Mouse (Mus musculus): ENCODE measurements around the gene Cfap69. TPM values are rescaled to one million over a fixed set of nuclear protein-coding genes. Genes with fewer than 3 reads are reported as not detected.
A peak's percentile ranks its signal among the peaks of the same experiment; 100 is the strongest.

The Cfap69 gene
- polyA plus RNA-seq (2016; fragmentation: Nextera tagmentation; extraction: Ambion mirVana): 5.2 and 5.5 TPM in 2 replicates

DNA sequence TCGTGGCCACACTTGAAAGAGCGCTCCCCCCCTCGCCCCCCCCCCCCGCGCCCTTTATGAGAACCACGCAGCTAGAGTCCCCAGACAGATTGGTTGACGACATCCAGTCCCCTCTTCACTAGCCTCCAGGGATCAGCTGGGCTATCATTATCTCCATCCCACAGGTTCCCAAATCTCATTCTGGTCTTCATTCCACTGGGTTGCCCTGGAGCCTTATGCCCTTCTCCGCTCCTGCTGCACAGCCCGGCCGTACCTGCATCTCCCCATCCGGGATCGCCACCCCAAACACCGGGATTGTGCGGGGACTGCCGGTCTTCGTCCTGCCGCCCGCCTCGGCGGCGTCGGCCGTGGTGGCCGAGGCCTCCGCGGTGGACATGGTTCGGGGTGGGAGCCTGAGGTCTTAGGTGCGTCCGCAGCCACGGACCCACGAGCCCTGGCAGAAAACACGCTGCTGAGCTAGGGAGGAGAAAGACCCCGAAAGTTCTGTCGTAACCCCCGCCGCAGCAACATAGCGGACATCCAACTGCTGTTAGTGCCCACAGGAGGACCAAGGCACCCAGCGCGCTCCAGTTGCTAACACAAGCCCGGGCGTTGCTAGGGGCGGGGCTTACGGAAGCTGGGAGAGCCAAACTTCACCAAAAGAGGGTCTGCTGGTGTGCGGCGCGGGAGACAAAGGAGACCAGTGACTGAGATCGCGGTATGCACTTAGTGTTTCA is at the start of gene Cfap69:
TSS of gene Cfap69 (minus strand) at position 585 of the 716 bp plus-strand sequence.
- Histone ChIP-seq H3K9me3 (no peaks in the 10 kb centered on the region), H3K4me1 (replicated peaks) (peaks cover 16% of the 10 kb centered on the region; the same call in 1 of the 2 replicates), H3K27ac (peak within 1 kb of the TSS; percentile 88), H3K27me3 (ENCODE audit: insufficient read depth, poor library complexity, severe bottlenecking) (peaks cover 4% of the 10 kb centered on the region; the same call in 1 of the 2 replicates), H3K36me3 (peaks cover under 1% of the 10 kb centered on the region), H3K4me3 (peak within 1 kb of the TSS; percentile 82)
- DNase-seq (ENCODE audit: low spot score): peak; percentile 94
- under 1% methylated on average over 48 of the region's 48 CpGs for WGBS

DNA sequence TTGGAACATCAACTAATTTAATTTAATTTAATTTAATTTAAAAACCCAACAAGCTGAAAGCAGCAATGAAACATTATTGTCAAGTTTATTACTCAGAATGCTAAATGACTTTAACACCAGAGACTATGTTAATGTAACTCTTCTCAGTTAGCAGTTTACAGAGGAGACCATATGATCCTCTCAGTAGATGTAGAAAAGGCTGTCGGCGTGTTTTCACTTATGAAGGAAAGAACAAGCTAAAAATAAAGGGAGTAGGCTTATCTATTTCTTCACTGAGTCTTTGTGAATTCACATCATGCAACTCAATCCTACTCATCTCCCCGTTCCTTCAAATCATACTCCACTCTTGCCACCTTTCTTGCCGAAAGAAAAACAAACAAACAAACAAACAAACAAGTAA is 47.0 kb upstream of the Cfap69 start:
- no peak for DNase-seq (ENCODE audit: low spot score)
- H3K27ac ChIP-seq: no peak overlapping the region
- no peak overlapping the region for H3K4me3 ChIP-seq
- no peaks in the 10 kb centered on the region for H3K36me3 ChIP-seq
- H3K9me3 ChIP-seq: no peaks in the 10 kb centered on the region
- H3K4me1 ChIP-seq (replicated peaks): no peaks in the 10 kb centered on the region
- H3K27me3 ChIP-seq (ENCODE audit: insufficient read depth, poor library complexity, severe bottlenecking): no peaks in the 10 kb centered on the region
- 88% methylated on average over 4 of the region's 4 CpGs for WGBS

DNA sequence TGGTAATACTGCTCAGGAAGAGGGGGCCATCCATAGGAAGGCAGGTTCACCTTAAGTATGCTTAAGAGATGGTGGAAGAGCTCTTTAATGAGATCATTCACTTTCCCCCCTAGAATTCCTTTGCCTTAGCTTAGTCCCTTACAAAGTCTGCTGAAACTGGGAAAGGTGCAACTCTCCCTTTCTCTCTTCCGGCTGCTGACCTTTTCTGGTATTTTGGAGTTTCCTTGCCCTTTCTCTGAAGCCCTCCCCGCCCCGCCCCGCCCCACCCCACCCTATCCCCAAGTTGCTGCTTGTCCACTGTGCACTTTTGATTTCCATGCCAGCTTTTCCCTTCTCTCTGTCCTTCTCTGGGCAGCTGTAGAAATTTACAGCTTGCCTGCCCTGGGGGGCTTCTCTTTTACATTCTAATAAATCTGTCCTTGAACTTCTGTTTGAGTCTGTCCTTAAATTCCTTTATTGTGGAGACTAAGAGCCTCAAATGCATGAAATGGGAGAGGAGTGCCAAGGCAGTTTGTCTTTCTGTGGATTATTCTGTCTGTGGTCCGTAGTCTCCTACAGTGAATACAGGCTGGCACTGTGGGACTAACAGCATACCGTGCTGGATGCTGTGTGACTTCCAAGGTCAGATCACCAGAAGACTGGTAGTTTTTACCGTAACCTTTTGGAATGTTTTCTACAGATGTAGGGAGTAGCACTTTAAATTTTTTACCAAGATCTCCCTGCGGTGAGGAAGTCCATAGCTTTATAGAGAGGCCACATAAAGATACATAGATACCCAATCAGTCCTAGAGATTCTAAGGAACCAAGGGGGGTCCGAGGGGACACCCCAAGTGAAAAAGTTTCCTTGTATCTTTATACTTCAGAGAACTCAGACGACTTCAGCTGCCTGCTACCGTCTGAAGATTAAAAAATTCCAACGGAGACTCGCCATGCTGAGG is 43.6 kb upstream of the Cfap69 start:
- Histone ChIP-seq H3K4me3 (no peak overlapping the region), H3K36me3 (no peaks in the 10 kb centered on the region), H3K27me3 (ENCODE audit: insufficient read depth, poor library complexity, severe bottlenecking) (no peaks in the 10 kb centered on the region), H3K27ac (no peak overlapping the region), H3K9me3 (no peaks in the 10 kb centered on the region), H3K4me1 (replicated peaks) (no peaks in the 10 kb centered on the region)
- 71% methylated on average over 13 of the region's 13 CpGs for WGBS
- DNase-seq (ENCODE audit: low spot score): no peak

DNA sequence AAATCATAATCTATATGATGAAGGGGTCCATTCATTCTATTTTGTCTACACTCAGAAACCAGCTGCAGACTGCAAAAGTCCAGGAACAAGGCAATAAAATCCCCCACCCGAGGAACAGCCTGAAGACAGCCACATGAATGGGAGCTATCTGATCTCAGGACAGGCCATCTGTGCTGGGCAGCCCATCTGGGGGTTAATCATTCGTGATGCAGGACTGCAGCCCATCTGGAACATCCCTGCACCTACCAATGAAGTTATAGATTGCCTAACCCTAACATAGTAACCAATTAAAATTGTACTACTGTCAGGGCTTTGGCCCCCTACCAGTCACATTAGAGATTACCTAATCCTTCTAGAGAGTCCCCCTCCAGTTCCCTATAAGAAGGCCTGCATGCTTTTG is 41.0 kb upstream of the Cfap69 start:
- DNase-seq (ENCODE audit: low spot score): peak; percentile 15
- H3K4me3 ChIP-seq: no peak overlapping the region
- H3K36me3 ChIP-seq: no peaks in the 10 kb centered on the region
- H3K9me3 ChIP-seq: no peaks in the 10 kb centered on the region
- no peaks in the 10 kb centered on the region for H3K4me1 ChIP-seq (replicated peaks)
- H3K27me3 ChIP-seq (ENCODE audit: insufficient read depth, poor library complexity, severe bottlenecking): no peaks in the 10 kb centered on the region
- 56% methylated on average over 2 of the region's 2 CpGs for WGBS
- no peak overlapping the region for H3K27ac ChIP-seq

DNA sequence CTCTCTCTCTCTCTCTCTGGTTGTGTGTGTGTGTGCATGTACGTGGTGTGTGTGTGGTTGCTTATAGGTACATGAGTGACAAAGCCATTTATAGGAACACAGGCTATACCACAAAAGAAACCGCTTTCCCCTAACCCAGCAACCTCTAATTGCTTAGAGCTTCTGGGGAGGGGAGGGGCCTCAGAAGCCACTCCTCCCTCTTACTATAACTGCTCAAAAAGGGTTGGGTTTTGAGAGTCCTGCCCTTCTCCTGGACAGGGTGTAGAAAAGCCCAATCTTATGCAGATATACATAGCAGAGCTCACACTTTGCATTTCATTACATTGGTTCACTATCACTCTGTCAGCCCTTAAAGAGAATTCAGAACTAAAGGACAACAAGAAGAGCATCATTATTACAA is 36.3 kb upstream of the Cfap69 start:
- H3K4me3 ChIP-seq: no peak overlapping the region
- no peaks in the 10 kb centered on the region for H3K36me3 ChIP-seq
- H3K4me1 ChIP-seq (replicated peaks): no peaks in the 10 kb centered on the region
- no peaks in the 10 kb centered on the region for H3K27me3 ChIP-seq (ENCODE audit: insufficient read depth, poor library complexity, severe bottlenecking)
- H3K9me3 ChIP-seq: no peaks in the 10 kb centered on the region
- H3K27ac ChIP-seq: no peak overlapping the region
- no peak for DNase-seq (ENCODE audit: low spot score)
- 89% methylated on average over 2 of the region's 2 CpGs for WGBS

DNA sequence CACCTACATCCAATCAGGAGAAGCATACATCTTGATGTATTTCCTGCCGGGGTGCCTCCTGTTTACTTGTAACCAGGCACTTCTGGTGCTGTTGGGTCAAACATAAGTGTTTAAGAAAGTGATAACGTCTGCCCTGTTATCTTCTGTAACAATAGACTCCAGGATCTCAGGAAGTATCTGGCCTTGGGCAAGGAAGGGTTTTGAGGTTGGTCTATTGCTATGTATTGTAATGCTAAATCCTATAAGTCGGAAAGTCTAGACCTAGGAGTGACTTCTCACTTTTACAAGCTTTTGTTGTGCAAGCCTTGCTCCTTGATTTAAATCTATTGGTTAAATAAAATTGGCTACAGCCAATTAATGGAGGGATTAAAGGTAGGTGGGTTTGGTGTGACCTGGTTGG is 34.8 kb upstream of the Cfap69 start:
- no peak for DNase-seq (ENCODE audit: low spot score)
- H3K9me3 ChIP-seq: no peaks in the 10 kb centered on the region
- H3K4me3 ChIP-seq: no peak overlapping the region
- 75% methylated on average over 3 of the region's 3 CpGs for WGBS
- H3K27ac ChIP-seq: no peak overlapping the region
- H3K36me3 ChIP-seq: no peaks in the 10 kb centered on the region
- no peaks in the 10 kb centered on the region for H3K27me3 ChIP-seq (ENCODE audit: insufficient read depth, poor library complexity, severe bottlenecking)
- H3K4me1 ChIP-seq (replicated peaks): peaks cover 6% of the 10 kb centered on the region; the same call in 1 of the 2 replicates

DNA sequence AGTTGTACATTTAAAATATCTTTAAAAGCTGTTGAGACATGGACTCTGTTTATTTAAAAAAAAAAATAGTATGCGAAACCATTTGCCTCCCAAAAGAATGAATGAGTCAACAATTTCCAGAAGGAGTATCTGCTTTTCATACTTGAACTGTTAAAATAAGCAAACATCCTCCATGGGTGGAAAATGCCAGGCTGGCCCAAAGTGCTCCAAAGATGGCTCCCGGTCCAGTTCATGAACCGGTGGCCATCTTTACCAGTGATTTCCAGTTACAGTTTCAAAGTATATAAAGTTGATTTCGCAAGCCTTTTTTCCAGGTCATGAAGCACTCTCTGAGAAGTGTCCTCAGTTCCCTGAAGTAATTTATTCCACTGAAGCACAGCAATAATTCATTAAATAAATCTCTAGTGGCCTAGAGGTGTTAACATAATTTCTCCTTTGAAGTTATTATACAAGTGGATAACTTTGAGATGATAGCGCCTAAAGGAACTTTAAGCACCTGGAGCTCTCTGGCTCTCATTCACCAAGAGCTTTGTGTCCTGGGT is 31.4 kb upstream of the Cfap69 start:
- peaks cover 19% of the 10 kb centered on the region for H3K27me3 ChIP-seq (ENCODE audit: insufficient read depth, poor library complexity, severe bottlenecking)
- peaks cover 14% of the 10 kb centered on the region; the same call in 1 of the 2 replicates for H3K4me1 ChIP-seq (replicated peaks)
- no peaks in the 10 kb centered on the region for H3K36me3 ChIP-seq
- WGBS: 91% methylated on average over 5 of the region's 5 CpGs
- no peak for DNase-seq (ENCODE audit: low spot score)
- H3K27ac ChIP-seq: no peak overlapping the region
- no peak overlapping the region for H3K4me3 ChIP-seq
- H3K9me3 ChIP-seq: no peaks in the 10 kb centered on the region

DNA sequence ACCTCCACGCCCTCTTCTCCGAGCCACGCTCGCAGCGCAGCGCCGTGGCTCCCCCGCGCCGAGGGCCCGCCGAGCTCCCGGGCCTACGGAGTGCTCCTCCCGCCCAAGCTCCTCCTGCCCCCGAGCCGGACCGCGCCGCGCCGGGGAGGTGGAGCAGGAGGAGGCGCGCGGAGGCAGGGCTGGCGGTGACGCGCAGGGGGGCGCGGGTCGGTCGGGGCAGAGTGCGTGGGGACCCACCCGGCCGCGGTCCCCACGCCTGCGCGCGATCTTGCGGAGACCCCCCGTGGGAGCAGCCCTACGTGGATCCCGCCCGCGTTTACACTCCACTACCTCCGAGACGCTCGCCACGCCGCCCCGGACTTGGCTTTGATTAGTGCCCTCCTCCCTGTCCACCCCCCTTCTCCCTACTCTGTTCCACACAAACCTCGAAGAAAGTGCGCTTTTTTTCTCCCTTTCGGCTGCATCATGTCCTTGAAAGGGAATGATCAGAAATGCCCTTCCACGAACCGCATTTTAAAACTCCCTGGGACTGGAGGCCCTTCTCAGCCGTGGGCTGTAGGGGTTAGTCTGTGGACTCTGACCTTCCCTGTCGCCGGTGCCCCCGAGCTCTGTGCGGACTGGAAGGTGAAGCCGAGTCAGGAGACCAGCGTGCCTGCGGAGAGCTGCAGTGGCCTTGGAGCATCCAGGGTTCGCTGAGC is 30.1 kb upstream of the Cfap69 start, which contains the start of gene Steap2:
TSS of gene Steap2 (minus strand) at position 623 of the 698 bp plus-strand sequence.
- H3K9me3 ChIP-seq: no peaks in the 10 kb centered on the region
- peak within 1 kb of the TSS; percentile 92 for H3K27ac ChIP-seq
- H3K4me3 ChIP-seq: peak within 1 kb of the TSS; percentile 83
- no peaks in the 10 kb centered on the region for H3K36me3 ChIP-seq
- H3K4me1 ChIP-seq (replicated peaks): peaks cover 14% of the 10 kb centered on the region; the same call in 1 of the 2 replicates
- H3K27me3 ChIP-seq (ENCODE audit: insufficient read depth, poor library complexity, severe bottlenecking): peaks cover 19% of the 10 kb centered on the region
- WGBS: under 1% methylated on average over 65 of the region's 66 CpGs
- DNase-seq (ENCODE audit: low spot score): peak; percentile 63

DNA sequence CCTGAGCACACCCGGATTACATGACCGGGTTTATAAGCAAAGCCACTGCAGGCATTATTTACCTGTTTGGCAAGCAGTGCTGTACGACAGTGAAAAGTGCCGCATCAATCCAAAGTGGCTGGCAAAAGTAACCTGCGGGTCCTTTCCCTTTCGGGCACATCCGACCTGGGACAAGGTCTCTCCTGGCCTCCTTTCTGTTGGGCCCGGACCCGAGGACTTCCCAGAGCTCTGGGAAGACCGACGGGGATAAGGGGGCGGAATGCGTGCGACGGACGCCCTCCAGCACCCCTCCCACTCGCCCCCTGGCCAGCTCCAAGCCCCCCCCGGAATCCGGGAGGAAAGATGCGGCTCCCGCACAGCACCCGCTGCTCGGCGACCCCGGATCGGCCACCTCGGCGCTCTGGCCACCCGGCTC is 29.5 kb upstream of the Cfap69 start:
- under 1% methylated on average over 27 of the region's 29 CpGs for WGBS

DNA sequence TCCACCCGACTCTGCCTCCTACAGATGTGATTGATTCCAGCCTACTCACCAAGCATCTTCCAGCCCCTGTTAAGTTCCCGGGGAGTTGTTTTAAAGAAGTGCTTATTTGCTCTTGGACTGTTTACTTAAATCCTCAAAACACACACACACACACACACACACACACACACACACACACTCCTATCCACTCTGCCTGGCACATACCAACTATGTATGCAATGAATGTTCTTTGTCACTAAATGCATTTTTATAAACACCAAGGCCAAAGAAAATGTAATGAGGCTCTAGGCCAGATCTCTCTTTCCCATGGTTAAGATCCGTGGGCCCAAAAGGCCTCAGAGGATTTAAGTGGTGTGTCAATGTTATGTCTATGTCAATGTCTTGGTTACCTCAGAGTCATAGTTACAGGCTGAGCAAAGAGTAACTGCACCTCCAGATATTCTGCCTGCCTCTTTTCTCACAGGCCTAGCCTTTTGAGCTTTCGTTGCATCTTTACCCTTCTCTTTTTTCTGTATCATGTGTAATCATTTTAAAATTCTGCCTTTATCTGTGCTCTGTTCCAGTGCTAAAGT is 28.2 kb upstream of the Cfap69 start:
- WGBS: 74% methylated on average over 4 of the region's 4 CpGs
- H3K36me3 ChIP-seq: no peaks in the 10 kb centered on the region
- no peaks in the 10 kb centered on the region for H3K9me3 ChIP-seq
- no peak for DNase-seq (ENCODE audit: low spot score)
- H3K4me3 ChIP-seq: no peak overlapping the region
- H3K27me3 ChIP-seq (ENCODE audit: insufficient read depth, poor library complexity, severe bottlenecking): peaks cover 19% of the 10 kb centered on the region
- no peak overlapping the region for H3K27ac ChIP-seq
- H3K4me1 ChIP-seq (replicated peaks): peaks cover 14% of the 10 kb centered on the region; the same call in 1 of the 2 replicates

More for the DNA sequence above, 29.5 kb upstream of the Cfap69 start:
- Histone ChIP-seq H3K27me3 (ENCODE audit: insufficient read depth, poor library complexity, severe bottlenecking) (peaks cover 19% of the 10 kb centered on the region), H3K4me1 (replicated peaks) (peaks cover 14% of the 10 kb centered on the region; the same call in 1 of the 2 replicates), H3K9me3 (no peaks in the 10 kb centered on the region), H3K4me3 (peak overlapping the region; percentile 83), H3K36me3 (no peaks in the 10 kb centered on the region), H3K27ac (peak overlapping the region; percentile 92)
- DNase-seq (ENCODE audit: low spot score): peak; percentile 60

DNA sequence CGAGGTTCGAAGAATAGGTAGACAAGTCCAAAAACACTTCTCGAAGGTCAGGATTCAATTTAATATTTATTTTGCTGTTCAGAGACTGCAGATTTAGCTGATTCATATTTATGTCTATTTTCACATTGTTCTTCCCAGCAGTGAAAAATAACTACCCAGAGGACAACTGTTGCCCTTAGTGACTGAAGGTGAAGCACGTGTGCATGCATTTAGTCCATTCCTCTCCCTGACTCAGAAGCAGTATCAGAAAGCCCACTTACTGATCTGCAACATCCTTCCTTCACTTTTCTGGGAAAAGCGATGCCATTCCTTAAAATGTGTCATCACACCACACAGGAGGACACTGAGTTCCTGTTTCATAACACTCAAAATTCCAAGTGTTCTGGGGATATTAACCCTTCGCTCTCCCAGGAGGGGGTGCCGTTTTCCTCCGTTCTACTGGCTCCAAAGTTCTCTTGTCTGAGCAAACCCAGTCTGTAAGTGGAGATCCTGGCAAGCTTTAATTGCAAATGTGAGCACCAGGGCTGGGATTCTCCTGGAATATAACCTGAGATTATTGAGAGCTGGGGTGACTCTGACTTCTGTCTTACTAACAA is 25.0 kb upstream of the Cfap69 start:
- H3K4me3 ChIP-seq: no peak overlapping the region
- WGBS: 83% methylated on average over 8 of the region's 8 CpGs
- H3K4me1 ChIP-seq (replicated peaks): 0 out of 2 replicates have a peak, but pooled peaks cover 11% of the 10 kb centered on the region
- H3K9me3 ChIP-seq: no peaks in the 10 kb centered on the region
- no peak for DNase-seq (ENCODE audit: low spot score)
- no peak overlapping the region for H3K27ac ChIP-seq
- H3K27me3 ChIP-seq (ENCODE audit: insufficient read depth, poor library complexity, severe bottlenecking): peaks cover 19% of the 10 kb centered on the region
- no peaks in the 10 kb centered on the region for H3K36me3 ChIP-seq
